Mouse (Mus musculus) midbrain, postnatal 0 days (tissue): ENCODE measurements at regions not wholly inside any gene's neighbourhood (a gene's known extent, or its start where the extent isn't known, plus 50 kb on each side); places are given as distances from the start of the nearest gene placed in this dataset.

ENCODE experiments used
- ATAC-seq: fragments of 200-750 bp; cut with Nextera tagmentation; 2 replicates; pipeline ENCODE4 v1.8.0; 2017; ENCODE audit warnings: moderate number of reproducible peaks, mild to moderate bottlenecking, moderate TSS enrichment, moderate library complexity; ENCODE audit not compliant: low FRiP score
- DNase-seq: peaks from one replicate; pipeline ENCODE4 v3.0.0-alpha.2; 2015; ENCODE audit warnings: low spot score
- H3K27ac ChIP-seq: fragments of 300-500 bp; sonication (generic); 2 replicates; pipeline ENCODE4 v1.5.1; 2014; ENCODE audit warnings: low read depth, mild to moderate bottlenecking, low read length, mixed read lengths
- H3K27me3 ChIP-seq: fragments of 300-500 bp; sonication (generic); 2 replicates; pipeline ENCODE4 v1.6.1; 2014; ENCODE audit warnings: low read length, control low read depth, mixed read lengths; ENCODE audit not compliant: insufficient read depth
- H3K36me3 ChIP-seq: fragments of 300-500 bp; sonication (generic); 2 replicates; pipeline ENCODE4 v1.6.1; 2014; ENCODE audit warnings: low read length, control low read depth, mixed read lengths; ENCODE audit not compliant: insufficient read depth
- H3K4me1 ChIP-seq: fragments of 300-500 bp; sonication (generic); 2 replicates; pipeline ENCODE4 v1.6.1; 2014; ENCODE audit warnings: mild to moderate bottlenecking, control low read depth, antibody characterized with exemption, low read length, mixed read lengths; ENCODE audit not compliant: insufficient read depth
- H3K4me2 ChIP-seq: fragments of 300-500 bp; sonication (generic); 2 replicates; pipeline ENCODE4 v1.6.1; 2014; ENCODE audit warnings: low read depth, mild to moderate bottlenecking, low read length, mixed read lengths; ENCODE audit not compliant: poor library complexity, severe bottlenecking
- H3K4me3 ChIP-seq: fragments of 300-500 bp; sonication (generic); 2 replicates; pipeline ENCODE4 v1.5.1; 2014; ENCODE audit warnings: low read depth, mild to moderate bottlenecking, low read length, moderate library complexity
- H3K9ac ChIP-seq: fragments of 300-500 bp; sonication (generic); replicated peaks from 2 replicates; pipeline ENCODE4 v1.6.1; 2014; ENCODE audit warnings: mild to moderate bottlenecking, low read length, moderate library complexity, mixed read lengths; ENCODE audit not compliant: poor library complexity, severe bottlenecking
- H3K9me3 ChIP-seq: fragments of 300-500 bp; sonication (generic); 2 replicates; pipeline ENCODE4 v1.6.1; 2016; ENCODE audit warnings: low read length, control low read depth
- CTCF ChIP-seq: IDR thresholded peaks from 2 replicates; pipeline ENCODE4 v1.5.1; 2016; ENCODE audit warnings: antibody characterized with exemption, mild to moderate bottlenecking
- WGBS: fragments of 180-500 bp; shearing (Covaris S2); extraction: QIAGEN DNeasy Blood & Tissue Kit; methylation state at CpG from one replicate; pipeline ENCODE4 v1.1.7; 2014; 5-methylcytosine and 5-hydroxymethylcytosine counted together

DNA sequence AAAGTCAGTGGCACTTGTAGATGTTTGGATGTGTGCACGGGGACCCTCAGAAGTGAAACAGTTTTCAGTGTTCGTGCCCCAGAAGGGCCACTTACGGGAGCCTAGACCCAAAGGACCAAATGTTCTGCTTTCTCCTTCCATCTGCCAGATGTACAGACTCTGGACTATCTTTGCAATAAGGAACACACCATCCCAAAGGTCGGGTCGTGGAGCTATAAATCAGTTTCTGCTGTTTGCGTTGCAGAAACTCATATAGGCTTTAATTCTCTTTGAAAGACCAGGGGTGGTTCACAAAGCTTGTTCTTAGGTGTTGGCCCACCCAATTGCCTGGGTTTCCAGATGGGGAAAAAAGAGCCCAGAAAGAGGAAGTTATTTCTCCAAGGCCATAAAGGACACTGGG is 206.3 kb upstream of the Cdh5 start:
- WGBS: 95% methylated on average over 6 of the region's 6 CpGs
- no peak overlapping the region for H3K9ac ChIP-seq
- H3K9me3 ChIP-seq: no peaks in the 10 kb centered on the region
- H3K4me3 ChIP-seq: no peak overlapping the region
- no peaks in the 10 kb centered on the region for H3K27me3 ChIP-seq
- H3K36me3 ChIP-seq: no peaks in the 10 kb centered on the region
- H3K4me1 ChIP-seq: no peaks in the 10 kb centered on the region; the same call in 1 of the 2 replicates
- DNase-seq (no peak), ATAC-seq (no peak)
- H3K27ac ChIP-seq: no peak overlapping the region
- no peak overlapping the region for H3K4me2 ChIP-seq
- no peak for TF ChIP-seq CTCF

GRCm38 (mm10) chr8:103897463-103897862 is 204.0 kb upstream of the Cdh5 start:
- Histone ChIP-seq H3K4me2 (no peak overlapping the region), H3K9ac (no peak overlapping the region), H3K4me1 (no peaks in the 10 kb centered on the region; the same call in 1 of the 2 replicates), H3K4me3 (no peak overlapping the region), H3K9me3 (no peaks in the 10 kb centered on the region), H3K27ac (no peak overlapping the region), H3K36me3 (no peaks in the 10 kb centered on the region), H3K27me3 (no peaks in the 10 kb centered on the region)
- WGBS: 87% methylated on average over 7 of the region's 7 CpGs
- ATAC-seq (no peak), DNase-seq (no peak)
- no peak for TF ChIP-seq CTCF

GRCm38 (mm10) chr8:103902516-103902915 is 198.9 kb upstream of the Cdh5 start:
- ATAC-seq (no peak), DNase-seq (no peak)
- H3K27me3 ChIP-seq: no peaks in the 10 kb centered on the region
- no peak overlapping the region for H3K4me3 ChIP-seq
- H3K4me2 ChIP-seq: no peak overlapping the region
- H3K4me1 ChIP-seq: no peaks in the 10 kb centered on the region
- WGBS: 60% methylated on average over 1 of the region's 1 CpGs
- H3K9ac ChIP-seq: no peak overlapping the region
- no peak for TF ChIP-seq CTCF
- H3K9me3 ChIP-seq: no peaks in the 10 kb centered on the region
- H3K36me3 ChIP-seq: no peaks in the 10 kb centered on the region
- no peak overlapping the region for H3K27ac ChIP-seq

DNA sequence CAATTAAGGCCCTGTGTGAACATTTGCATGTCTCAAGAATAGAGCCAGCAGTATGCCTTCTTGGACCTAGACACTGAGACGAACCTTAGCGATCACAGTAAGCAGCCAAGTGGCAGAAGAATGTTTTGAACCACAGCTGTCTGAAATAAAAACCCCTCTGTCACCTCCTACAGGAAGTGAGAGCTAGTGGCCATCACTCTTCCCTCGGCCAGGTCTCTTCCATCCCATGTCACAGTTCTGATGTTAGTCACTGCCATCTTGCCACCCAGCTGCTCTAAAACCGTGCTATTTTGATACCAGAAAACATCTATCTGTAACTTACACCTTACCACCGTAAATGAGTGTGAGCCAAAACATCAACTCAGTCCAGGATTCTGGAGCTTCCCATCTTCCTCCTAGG is 197.8 kb upstream of the Cdh5 start:
- Histone ChIP-seq H3K9ac (no peak overlapping the region), H3K27me3 (no peaks in the 10 kb centered on the region), H3K4me3 (no peak overlapping the region), H3K4me2 (no peak overlapping the region), H3K9me3 (no peaks in the 10 kb centered on the region), H3K36me3 (no peaks in the 10 kb centered on the region), H3K4me1 (no peaks in the 10 kb centered on the region), H3K27ac (no peak overlapping the region)
- WGBS: 92% methylated on average over 5 of the region's 5 CpGs
- no peak for ATAC-seq
- DNase-seq: no peak
- no peak for TF ChIP-seq CTCF

DNA sequence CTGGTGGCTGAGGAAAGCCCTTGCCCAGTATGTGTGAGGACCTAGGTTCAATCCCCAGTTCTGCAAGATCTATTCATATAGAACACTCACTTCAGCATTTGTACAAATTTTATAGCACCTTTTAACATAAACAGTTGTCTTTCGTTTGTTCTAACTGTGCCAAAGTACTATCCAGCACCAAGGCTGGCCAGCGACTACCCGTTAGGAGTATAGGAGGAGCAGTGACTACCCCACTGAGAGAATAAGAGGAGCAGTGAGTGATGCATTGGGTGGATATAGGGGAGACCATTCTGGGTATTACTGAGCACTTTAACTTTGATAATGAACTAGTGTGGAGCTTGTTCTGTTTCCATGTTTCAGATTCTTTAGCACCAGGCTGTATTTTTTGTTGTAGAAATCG is 193.8 kb upstream of the Cdh5 start:
- H3K4me3 ChIP-seq: no peak overlapping the region
- 93% methylated on average over 4 of the region's 4 CpGs for WGBS

DNA sequence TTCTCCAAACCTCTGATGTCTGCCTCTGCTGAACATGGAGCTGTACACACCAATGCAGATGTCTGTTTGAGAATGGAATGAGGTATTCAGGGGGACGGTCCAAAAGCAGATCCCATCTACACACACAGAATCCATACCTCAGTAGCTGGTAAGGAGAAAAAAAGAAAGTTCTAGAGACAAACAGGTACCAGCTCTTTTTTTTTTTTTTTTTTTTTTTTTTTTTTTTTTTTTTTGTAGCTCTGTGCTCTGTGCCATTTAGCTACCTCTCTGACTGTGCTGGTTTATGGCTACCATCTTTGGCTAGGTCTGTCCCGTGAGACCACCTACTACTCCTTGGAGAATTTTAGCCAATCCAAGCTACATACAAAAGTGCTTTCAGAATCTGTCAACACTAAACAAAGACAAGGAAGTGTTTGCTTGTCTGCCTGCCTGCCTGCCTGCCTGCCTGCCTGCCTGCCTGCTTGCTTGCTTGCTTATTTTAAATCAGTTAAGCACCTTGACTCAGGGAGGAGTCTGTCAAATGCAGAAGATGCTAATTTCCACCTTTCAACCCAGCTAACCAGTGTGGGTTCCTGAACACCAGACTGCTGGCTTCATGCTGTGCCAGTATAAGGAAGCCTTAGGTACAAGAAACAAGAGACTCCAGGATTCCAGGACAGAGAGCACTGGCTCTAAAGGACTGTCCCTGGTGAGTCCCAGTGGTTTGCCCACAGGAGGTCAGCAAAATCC is 190.0 kb upstream of the Cdh5 start:
- TF ChIP-seq CTCF: no peak
- Histone ChIP-seq H3K9me3 (no peaks in the 10 kb centered on the region), H3K27me3 (no peaks in the 10 kb centered on the region), H3K4me1 (no peaks in the 10 kb centered on the region), H3K36me3 (no peaks in the 10 kb centered on the region), H3K9ac (no peak overlapping the region), H3K27ac (no peak overlapping the region), H3K4me2 (no peak overlapping the region), H3K4me3 (no peak overlapping the region)
- no peak for DNase-seq
- WGBS: 77% methylated on average over 2 of the region's 2 CpGs
- ATAC-seq: no peak

More for the DNA sequence above, 193.8 kb upstream of the Cdh5 start:
- Histone ChIP-seq H3K4me1 (no peaks in the 10 kb centered on the region), H3K27me3 (no peaks in the 10 kb centered on the region), H3K27ac (no peak overlapping the region), H3K9ac (no peak overlapping the region), H3K4me2 (no peak overlapping the region), H3K9me3 (no peaks in the 10 kb centered on the region), H3K36me3 (no peaks in the 10 kb centered on the region)
- DNase-seq: no peak
- no peak for TF ChIP-seq CTCF
- ATAC-seq: no peak
